Mouse (Mus musculus): ENCODE data around the gene Cmip. TPM values are rescaled to one million over a fixed set of nuclear protein-coding genes. Genes with fewer than 3 reads are reported as not detected.

The Cmip gene
- total RNA-seq, 2 experiments from 2014 or later: 269 to 286 TPM

GRCm38 (mm10) chr8:117498915-117499540, 242.2 kb downstream of the Cmip start:
- no peak for TF ChIP-seq CTCF (conservative IDR thresholded peaks at IDR 0.05)
- Histone ChIP-seq H3K4me3 (peak overlapping the region; percentile 74), H3K27ac (no peak overlapping the region)
- no peak for DNase-seq (ENCODE audit: low spot score in 2 of 2)

GRCm38 (mm10) chr8:117500232-117500823, 243.5 kb downstream of the Cmip start:
- TF ChIP-seq CTCF (conservative IDR thresholded peaks at IDR 0.05): no peak

GRCm38 (mm10) chr8:117501323-117501722, 244.5 kb downstream of the Cmip start:
- Histone ChIP-seq H3K4me3 (no peak overlapping the region), H3K27ac (no peak overlapping the region)
- no peak for DNase-seq (ENCODE audit: low spot score in 2 of 2)
- TF ChIP-seq CTCF (conservative IDR thresholded peaks at IDR 0.05): no peak

More at GRCm38 (mm10) chr8:117500232-117500823, 243.5 kb downstream of the Cmip start:
- no peak overlapping the region for H3K27ac ChIP-seq
- DNase-seq (ENCODE audit: low spot score in 2 of 2): no peak
- H3K4me3 ChIP-seq: no peak overlapping the region

GRCm38 (mm10) chr8:117503405-117504069, 246.7 kb downstream of the Cmip start:
- DNase-seq (ENCODE audit: low spot score in 2 of 2): no peak
- TF ChIP-seq CTCF (conservative IDR thresholded peaks at IDR 0.05): no peak

GRCm38 (mm10) chr8:117507703-117508102, 250.8 kb downstream of the Cmip start:
- TF ChIP-seq CTCF (conservative IDR thresholded peaks at IDR 0.05): no peak
- no peak for DNase-seq (ENCODE audit: low spot score in 2 of 2)
- Histone ChIP-seq H3K27ac (no peak overlapping the region), H3K4me3 (no peak overlapping the region)

More at GRCm38 (mm10) chr8:117503405-117504069, 246.7 kb downstream of the Cmip start:
- H3K27ac ChIP-seq: no peak overlapping the region
- H3K4me3 ChIP-seq: no peak overlapping the region

Small RNA genes lying within 50 kb of the gene (microRNA-seq; reads per million reads assigned to microRNA genes)
- gene Mir7077: 0 to 0.18 reads per million in 2 experiments
- 0 to 1.3 reads per million in 2 experiments for gene Mir7078

Other genes starting within 250 kb of the Cmip start
- gene Pkd1l2, start 174.6 kb upstream of the Cmip start, total RNA-seq (2021): under 1 TPM in 1 of 2 experiments, not detected in 1; 0.10 TPM
- gene Bco1, start 161.2 kb upstream of the Cmip start, total RNA-seq (2021): not detected
- 10 to 100 TPM; 16.6 to 17.6 TPM for gene Gan, start 98.9 kb upstream of the Cmip start, total RNA-seq (2021)
- 1 to 10 TPM; 3.3 to 4.1 TPM for gene Plcg2, start 241.2 kb downstream of the Cmip start, total RNA-seq (2021)